Mouse (Mus musculus) cortical plate, adult 2 months (tissue): ENCODE data around the gene Alas2.

Experiments used
- CTCF ChIP-seq: fragments of 200-500 bp; IDR thresholded peaks from 2 replicates; pipeline ENCODE4 v1.5.1; 2011; ENCODE audit warnings: mild to moderate bottlenecking, control low read depth, low read length; ENCODE audit not compliant: insufficient read depth; ENCODE audit errors: extremely low read depth
- POLR2A ChIP-seq: fragments of 200-500 bp; IDR thresholded peaks from 2 replicates; pipeline ENCODE4 v1.6.1; 2011; ENCODE audit warnings: mild to moderate bottlenecking, low read length, control low read depth; ENCODE audit not compliant: insufficient read depth; ENCODE audit errors: extremely low read depth

- TF ChIP-seq POLR2A (no peak), CTCF (no peak)
Measured at GRCm38 (mm10) chrX:150549639-150550038, 2.5 kb downstream of the Alas2 start.
